Mouse (Mus musculus) adrenal gland (tissue): ENCODE measurements around the gene AC124502.3.

Experiments
- intact Hi-C: fragments of 180-260 bp; cut with DNase I; formaldehyde crosslinking; loops from one replicate; pipeline ENCODE4 v1.15.1; 2025

Gene AC124502.3

DNA sequence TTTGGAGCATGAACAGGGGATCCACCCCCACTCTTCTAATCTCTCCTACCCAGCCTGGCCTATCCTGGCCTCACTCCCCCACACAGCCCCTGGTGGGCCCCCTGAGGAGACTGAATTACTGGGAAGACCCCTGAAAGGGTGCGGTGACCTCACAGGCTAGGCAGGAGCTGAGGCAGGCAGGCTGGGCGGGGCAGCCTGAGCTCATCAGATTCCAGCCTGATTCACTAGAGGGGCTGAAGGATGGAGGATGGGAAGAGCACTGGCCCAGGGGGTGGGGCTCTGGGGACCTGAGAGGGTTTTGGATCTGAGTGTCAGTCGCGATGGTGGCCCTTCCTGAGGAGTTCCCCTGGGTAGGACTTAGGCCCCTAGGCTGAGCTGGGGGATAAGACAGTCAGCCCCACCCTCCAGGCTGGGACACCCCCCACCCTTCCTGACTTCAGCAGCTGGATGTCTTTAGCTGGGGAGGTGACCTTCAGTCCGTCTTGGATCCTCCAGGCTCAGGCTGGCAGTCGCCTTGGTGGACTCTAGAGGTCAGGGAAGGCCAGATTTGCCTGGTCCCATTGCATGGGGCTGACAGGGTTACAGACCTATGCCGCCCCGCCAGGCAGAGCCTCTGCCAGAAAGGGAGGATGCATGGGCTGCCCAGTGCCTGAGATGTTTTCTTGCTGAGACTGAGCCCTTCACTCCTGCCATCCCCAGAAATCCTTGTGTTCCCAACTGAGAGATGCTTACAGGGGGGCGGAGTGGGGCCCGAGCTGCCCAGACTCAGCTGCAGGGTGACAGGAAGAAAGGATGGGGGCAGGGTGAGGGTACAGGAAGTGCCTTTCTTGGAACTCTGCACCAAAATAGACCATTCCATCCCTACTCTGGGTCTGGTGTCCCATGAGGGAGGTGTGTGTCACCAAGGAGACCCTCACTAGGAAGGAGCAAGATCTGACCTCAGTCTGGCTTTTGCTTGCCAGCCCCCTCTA, 20.4 kb downstream of the AC124502.3 start:
- intact Hi-C loops, result no loop called here

DNA sequence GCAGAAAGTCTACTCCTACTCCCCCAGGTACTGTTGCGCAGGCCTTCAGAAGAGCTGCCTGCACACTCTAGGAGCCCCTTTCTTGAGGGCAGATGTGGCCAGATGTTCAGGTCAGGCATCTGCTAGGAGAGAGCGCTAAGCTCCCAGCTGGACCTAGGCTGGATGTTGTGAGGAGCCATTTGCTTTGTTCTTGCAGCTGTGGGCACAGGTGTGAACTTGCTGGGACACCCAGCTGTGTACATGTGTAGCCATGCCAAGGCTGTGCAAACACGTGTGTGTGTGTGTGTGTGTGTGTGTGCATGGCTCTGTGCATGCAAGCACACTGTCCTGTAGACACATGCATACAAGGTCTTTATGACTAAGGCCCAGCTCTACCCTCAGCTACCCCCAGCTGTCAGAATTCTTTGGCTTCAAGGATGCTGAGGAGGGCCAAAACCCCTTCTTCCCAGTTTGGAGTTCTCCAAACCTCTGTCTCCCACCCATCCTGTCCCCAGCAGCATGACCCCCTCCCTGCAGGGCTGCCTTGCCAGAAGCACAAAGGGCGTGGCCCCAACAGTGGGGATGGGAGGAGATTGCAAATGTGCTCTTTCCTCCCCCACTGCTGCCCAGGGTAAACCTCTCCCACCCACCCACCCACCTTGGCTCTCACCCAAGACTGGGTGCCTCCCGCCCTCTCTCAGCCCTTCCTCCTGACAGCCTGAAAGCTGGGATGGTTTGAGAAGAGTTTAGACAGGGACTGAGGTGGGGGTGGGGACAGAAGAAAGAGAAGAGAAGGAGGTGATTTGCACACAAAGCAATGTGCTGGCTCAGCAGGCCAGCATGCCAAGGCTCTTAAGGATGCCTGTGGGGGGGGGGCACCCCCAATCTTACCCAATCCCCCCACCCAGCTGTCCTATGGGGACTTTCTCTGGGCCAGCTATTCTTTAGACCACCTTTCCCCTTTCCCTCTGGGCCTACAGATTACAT, 22.0 kb downstream of the AC124502.3 start:
- intact Hi-C loops, result no loop called here

DNA sequence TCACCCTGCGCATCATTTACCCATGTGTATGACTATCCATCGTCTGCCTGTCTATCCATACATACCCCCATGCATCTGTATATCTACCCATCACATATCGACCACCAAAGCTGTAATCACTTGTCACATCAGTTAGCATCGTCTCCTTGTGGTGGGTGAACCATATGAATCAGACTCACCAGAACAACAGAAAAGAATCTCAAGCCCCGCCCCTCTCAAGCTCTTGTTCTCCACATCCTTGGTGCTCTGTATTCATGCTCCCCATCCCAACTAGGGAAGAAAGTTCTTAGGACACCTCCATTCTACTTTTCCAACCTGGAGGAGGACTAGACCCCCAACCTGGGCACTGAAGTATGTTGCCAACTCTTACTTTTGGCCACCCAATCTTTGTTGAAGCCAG, 23.4 kb downstream of the AC124502.3 start:
- intact Hi-C loops, result no loop called here

DNA sequence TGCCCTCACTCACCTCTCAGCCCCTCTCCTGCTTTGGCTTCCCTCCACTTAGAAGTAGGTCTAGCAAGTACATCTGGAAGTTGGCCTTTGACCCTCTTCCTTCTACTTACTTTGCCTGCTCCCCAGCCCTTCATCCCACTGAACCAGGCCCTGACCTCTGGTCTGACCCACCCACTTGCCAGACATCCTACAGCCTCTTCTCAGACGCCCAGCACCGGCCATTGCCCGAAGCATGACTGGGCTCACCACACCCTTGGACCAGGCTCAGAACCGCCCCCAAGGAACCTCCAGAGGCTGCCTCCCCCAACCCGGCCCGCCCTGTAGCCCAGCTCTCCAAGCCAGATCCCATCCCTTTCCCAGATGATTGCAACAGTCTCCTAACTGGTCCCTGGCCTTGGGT, 23.8 kb downstream of the AC124502.3 start:
- intact Hi-C loops, result no loop called here

DNA sequence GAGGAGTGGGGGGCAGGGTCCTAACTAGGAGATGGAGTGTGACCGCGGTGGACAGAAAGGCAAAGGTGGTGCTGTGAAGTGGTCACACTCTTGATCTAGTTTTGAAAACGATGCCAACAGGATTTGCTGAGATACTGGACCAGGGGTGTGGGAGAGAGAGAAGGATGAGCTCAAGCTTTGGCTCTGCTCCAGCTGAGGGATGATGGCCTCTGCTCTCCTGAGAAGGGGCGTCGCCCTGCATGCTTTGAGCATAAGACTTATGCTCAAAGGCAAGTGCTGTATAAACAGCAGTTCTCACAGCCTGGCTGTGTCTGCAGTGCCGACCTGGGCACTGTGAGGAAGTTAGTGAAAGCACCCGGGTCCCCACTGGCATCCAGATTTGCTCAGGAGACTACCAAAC, 26.4 kb downstream of the AC124502.3 start:
- intact Hi-C loops, result no loop called here

DNA sequence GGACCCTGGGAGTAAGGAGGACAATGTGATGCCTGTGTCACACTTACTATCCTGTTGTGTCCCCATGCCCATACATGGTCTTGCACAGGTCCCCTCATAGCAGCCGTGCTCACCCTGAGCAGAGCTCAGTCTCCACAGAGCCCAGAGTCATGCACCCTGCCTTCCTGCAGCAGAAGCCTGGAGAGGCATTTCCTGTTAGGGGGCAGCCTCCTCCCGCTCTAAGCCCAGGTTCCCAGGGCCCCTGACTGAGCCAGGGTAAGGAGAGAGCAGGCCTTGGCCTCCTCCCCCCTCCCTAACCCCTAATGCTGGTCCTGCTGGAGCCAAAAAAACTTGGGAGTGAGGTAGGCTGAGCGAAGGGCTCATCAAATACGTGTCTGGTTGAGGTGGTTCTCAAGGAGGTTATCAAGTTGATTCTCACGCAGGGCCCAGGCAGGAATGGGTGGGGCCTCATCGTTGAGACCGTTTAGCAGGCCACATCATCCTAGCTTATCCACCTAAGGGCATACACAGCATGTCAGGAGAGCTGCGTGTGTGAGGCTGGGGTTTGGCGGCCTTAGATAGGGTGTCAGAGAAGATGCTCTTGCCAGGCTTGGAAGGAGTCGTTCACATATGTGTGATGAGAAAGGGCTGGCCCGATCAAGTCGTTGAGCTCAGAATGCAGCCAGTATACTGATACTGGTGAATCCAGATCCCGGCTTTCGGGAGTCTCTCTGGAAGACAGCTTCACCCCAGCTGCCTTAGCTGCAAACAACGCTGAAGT, 28.5 kb downstream of the AC124502.3 start:
- intact Hi-C loops, result no loop called here

DNA sequence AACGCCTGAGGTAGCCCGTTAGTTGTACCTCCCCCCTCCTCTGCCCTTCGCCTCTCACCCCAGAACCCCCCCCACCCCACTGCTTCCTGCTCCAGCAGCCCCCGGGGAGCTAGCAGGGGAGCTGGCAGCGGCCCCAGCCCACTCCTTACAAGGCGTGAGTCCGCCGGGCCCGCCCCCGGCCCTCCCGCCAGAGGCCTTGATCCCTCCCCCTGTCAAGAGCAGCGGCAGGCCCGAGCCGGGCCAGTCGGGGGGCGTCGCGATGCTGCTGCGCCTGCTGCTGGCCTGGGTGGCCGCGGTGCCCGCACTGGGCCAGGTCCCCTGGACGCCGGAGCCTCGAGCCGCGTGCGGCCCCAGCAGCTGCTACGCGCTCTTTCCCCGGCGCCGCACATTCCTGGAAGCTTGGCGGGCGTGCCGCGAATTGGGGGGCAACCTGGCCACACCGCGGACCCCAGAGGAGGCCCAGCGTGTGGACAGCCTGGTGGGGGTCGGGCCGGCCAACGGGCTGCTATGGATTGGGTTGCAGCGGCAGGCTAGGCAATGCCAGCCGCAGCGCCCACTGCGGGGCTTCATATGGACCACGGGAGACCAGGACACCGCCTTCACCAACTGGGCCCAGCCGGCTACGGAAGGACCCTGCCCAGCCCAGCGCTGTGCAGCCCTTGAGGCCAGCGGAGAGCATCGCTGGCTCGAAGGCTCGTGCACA, 29.3 kb downstream of the AC124502.3 start, which contains the start of gene Cd248:
Gene Cd248, plus strand, starts transcription at position 212 of the 703 bp plus-strand sequence.
- intact Hi-C loops, result no loop called here

DNA sequence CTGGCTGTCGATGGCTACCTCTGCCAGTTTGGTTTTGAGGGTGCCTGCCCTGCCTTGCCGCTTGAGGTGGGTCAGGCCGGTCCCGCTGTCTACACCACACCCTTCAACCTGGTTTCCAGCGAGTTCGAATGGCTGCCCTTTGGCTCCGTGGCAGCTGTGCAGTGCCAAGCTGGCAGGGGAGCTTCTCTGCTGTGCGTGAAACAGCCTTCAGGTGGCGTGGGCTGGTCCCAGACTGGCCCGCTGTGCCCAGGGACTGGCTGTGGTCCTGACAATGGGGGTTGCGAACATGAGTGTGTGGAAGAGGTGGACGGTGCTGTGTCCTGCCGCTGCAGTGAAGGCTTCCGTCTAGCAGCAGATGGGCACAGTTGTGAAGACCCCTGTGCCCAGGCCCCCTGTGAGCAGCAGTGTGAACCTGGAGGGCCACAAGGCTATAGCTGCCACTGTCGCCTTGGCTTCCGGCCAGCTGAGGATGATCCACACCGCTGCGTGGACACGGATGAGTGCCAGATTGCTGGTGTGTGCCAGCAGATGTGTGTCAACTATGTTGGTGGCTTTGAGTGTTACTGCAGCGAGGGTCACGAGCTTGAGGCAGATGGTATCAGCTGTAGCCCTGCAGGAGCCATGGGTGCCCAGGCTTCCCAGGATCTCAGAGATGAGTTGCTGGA, 30.0 kb downstream of the AC124502.3 start:
- intact Hi-C loops, result no loop called here

DNA sequence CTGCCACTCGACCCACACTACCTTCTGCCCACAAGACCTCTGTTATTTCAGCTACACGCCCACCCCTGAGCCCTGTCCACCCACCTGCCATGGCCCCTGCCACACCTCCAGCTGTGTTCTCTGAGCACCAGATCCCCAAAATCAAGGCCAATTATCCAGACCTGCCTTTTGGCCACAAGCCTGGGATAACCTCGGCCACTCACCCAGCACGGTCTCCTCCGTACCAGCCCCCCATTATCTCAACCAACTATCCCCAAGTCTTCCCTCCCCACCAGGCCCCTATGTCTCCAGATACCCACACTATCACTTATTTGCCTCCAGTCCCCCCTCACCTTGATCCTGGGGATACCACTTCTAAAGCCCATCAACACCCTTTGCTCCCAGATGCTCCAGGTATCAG, 30.8 kb downstream of the AC124502.3 start:
- intact Hi-C loops, result no loop called here

DNA sequence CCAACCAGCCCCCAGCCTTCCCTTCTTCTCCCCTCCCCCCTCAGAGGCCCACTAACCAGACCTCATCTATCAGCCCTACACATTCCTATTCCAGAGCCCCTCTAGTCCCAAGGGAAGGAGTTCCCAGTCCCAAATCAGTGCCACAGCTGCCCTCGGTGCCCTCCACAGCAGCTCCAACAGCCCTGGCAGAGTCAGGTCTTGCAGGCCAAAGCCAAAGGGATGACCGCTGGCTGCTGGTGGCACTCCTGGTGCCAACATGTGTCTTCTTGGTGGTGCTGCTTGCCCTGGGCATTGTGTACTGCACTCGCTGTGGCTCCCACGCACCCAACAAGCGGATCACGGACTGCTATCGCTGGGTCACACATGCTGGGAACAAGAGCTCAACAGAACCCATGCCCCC, 31.3 kb downstream of the AC124502.3 start:
- intact Hi-C loops, result loop anchor here (5.0 kb wide), 1 partner anchor 53 kb away; no protein-coding TSS in a partner anchor

DNA sequence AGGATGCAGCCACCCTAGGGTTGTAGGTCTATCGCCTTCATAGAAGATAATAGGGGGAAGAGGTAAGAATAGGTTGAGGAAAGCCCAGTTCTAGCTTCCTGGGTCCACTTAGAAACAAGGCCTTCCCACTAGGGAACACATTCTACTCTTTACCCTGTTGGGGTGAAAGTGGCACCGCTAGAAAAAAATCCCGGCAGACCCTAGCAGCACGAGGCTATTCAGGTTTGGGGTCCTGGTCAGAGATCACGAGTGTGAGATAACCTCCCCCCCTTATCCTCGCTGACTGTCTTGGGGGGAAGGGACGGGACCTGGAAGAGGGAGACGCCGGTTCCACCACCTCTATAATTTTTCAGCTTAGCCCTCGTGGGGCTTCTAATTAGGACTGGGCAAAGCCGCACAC, 32.4 kb downstream of the AC124502.3 start:
- intact Hi-C loops, result loop anchor here (5.0 kb wide), 1 partner anchor 54 kb away; no protein-coding TSS in a partner anchor

DNA sequence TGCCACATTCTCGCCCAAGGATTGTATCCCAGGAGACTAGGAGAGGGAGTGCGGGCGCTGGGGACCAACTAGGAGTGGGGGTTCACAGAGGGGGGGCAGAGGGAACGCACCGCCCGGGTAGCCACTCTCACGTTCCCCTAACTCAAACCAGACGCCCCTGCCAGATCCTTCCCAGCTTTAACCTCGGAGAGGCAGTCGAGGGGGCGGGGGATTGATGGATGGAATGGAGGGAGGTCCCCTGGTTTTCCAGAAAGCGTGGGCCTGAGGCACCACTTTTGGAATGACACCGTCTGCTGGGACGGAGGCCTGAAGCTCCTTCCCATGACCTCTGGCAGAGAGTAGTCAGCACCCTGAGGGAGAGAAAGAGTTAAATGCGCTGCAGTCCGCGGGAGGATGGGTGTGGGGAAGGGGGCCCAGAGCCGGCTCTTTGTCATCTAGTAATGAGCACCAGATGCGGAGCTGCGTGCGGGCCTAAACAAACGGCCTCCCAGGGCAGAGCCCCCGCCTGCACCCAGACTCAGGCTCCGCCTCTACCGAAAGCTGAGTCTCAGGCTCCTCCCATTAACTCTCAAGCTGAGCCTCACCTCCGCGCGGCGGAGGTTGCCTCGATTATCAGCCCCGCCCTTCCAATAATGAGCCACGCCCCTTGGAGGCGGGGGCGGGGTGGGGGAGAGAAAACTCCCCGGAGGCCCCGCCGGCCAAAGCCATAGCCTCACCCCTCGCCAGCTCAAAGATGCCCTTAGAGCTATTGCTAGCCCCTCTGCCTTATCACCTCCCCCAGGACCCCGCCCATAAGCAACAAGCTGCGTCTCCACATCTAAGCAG, 33.1 kb downstream of the AC124502.3 start:
- intact Hi-C loops, result loop anchor here (5.0 kb wide), 1 partner anchor 54 kb away; no protein-coding TSS in a partner anchor

DNA sequence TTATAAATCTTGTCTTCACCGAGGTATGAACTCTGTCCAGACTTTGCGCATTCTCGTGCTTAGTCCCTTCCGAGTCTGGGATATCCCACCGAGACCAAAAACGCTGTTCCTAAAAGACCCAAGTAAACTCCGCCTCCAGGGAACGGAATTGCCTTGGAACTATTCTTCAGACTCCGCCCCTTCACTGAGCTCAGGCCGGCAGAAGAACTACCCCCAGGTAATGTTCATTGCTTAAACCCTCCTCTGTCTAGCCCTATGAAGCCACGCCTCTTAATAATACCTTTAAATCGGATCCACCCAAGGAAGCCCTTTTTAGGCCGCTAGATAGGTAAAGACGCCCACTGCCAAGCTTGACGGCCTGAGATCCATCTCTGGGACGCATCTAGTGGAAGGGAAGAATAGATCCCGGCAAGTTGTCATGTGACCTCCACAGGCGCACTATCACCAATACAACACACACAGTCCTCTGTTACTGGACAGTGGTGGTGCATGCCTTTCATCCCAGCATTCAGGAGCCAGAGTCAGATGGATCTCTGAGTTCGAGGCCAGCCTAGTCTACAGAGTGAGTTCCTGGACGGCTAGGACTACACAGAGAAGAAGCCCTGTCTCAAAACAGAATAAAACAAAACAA, 33.8 kb downstream of the AC124502.3 start:
- intact Hi-C loops, result loop anchor here (5.0 kb wide), 1 partner anchor 55 kb away; no protein-coding TSS in a partner anchor

DNA sequence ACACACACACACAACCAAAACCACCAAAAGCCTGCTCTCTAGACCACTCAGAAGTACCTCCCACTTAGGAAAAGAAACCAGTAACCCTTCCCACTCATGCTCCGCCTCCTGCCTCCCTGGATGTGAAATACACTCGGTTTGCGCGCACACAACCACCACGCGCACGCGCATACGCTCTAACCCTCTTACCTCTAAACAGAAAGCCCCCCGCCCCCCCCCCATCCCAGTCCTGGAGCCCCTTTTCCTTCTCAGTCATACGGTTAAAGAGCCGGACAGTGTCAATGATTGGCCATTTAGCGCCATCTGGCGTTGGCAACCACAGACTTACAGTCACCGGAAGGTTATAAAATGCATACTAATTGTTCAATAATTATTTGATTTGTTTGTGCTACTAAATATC, 34.3 kb downstream of the AC124502.3 start:
- intact Hi-C loops, result loop anchor here (5.0 kb wide), 1 partner anchor 56 kb away; no protein-coding TSS in a partner anchor

DNA sequence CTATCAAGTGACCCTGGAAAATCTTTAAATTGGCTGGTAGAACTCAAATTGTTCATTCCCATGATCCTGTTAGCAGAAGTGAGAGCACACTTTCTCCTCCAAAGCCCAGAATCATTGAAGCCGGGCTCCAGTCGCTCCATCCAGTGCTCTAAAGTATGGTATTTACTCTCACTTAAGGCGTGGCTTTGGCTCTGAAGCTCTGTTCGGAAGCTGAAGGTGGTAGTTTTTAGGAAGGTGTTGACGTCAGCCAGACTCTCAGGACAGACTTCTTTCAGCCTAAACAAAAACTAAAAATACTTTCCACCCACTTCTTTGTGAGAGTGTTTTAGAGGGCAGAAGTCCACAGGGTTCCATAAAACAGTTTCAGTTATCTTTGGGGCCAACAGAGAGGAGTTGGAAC, 34.8 kb downstream of the AC124502.3 start:
- intact Hi-C loops, result loop anchor here (5.0 kb wide), 1 partner anchor 56 kb away; no protein-coding TSS in a partner anchor

DNA sequence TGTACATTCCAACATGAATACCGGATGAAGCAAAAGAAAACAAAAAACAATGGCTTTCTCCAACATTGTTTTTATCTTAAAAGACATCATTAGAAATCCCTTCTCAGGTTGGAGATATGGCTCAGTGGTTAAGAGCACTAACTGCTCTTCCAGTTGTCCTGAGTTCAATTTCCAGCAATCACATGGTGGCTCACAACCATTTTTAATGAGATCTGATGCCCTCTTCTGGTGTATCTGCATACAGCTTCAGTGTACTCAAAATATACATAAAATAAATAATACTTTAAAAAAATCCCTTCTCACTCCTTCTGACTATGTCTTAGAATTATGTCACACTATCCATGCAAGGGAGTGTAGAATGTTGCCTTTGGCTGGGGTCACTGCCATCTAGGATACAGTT, 40.6 kb downstream of the AC124502.3 start:
- intact Hi-C loops, result no loop called here

DNA sequence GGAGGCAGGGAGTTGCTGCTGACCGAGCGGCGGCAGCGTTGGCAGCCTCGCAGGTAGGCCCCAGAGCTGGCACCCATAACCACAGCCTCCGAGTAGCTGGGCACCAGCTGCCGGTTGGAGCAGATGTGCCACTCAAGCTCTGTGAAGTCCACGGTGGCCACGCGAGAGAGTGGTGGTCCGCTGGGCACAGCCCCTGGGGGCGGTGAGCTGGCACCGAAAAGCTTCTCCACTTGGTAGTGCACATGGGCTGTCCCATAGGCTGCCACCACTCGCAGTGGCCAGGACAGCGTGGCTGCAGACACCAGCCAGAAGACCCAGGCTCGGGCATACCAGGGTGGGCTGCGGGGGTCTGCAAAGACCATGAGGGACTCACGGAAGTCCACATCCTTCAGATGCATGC, 43.3 kb downstream of the AC124502.3 start:
- intact Hi-C loops, result no loop called here

DNA sequence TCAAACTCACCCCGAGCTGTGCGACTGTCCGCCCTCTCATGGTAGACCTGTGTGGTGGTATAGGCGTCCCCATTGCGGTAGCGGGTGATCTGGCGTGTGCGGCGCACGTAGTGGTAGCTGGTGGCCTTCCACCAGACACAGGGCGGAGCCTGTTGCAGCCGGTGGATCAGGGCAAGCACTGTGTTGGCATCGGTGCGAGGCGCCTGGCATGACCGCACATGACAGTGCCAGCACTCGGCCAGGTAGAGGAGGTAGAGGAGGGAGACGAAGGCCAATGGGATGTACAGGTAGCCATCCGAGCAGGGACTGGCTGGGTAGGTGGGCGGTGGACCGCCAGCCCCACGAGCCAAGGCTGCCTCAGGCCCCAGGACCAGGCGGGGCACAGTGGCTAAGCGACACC, 43.9 kb downstream of the AC124502.3 start:
- intact Hi-C loops, result no loop called here
